ENCODE assay signal across 8 mouse cellular contexts in the genomic region with DNA sequence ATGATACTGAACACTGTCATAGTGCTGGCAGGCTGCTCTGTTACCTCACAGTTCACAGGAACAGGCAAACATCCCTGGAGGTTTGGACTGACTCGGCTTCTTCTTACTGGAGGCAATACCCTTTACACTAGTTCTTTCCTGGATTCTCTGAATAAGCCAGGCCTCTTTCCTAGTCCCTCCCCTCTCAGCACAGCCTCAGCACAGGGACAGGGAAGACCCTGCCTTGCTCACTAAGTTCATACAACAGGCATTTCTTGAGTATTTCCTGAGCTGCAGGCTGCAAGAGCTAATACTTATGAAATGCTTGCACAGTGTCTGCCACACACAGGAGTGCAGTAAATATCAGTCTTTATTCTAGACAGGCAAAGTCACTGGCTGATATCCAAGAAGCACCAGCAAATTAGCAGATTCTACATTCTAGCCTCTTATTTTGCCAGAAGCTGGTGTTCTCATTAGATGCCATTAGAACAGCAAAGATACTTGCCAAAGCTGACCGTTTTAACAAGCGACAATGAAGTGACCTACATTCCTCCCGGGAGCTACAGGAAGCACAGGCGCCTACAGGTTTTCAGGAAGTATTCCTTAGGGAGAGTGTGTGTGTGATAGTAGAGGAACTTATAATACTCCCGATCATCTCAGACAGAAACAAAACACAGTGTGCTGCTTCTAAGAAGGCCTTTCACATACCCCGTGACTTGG.
DNase-seq lines count a peak whose midpoint lies in the region; ATAC-seq lines count a peak whose summit lies in the region.

No protein-coding gene starts in this region.

- peak overlapping the region; percentile 53 for H3K27ac ChIP-seq in lung, embryonic 16.5 days (ENCODE audit: low read length)
- peak overlapping the region; percentile 55 for H3K27ac ChIP-seq in heart, embryonic 12.5 days (ENCODE audit: poor library complexity, severe bottlenecking)
- H3K27ac ChIP-seq in neural tube, embryonic 15.5 days (replicated peaks): peak overlapping the region; percentile 70

- H3K4me3 ChIP-seq in lung, embryonic 16.5 days (ENCODE audit: low read length): no peak overlapping the region
- no peak overlapping the region for H3K4me3 ChIP-seq in heart, embryonic 12.5 days
- no peak overlapping the region for H3K4me3 ChIP-seq in neural tube, embryonic 15.5 days (replicated peaks)

- peak; percentile 80 for ATAC-seq in frontal cortex, adult (ENCODE audit: low TSS enrichment)
- ATAC-seq in lung, embryonic 16.5 days (ENCODE audit: low read depth): peak; percentile 62; the same call in 1 of the 2 replicates
- ATAC-seq in heart, embryonic 12.5 days (ENCODE audit: insufficient number of reproducible peaks, low FRiP score): no peak
- ATAC-seq in neural tube, embryonic 15.5 days (ENCODE audit: low FRiP score): 0 out of 2 replicates have a peak, but pooled peaks have one; percentile 41
- ATAC-seq in megakaryocyte, adult 5-6 weeks (ENCODE audit: poor library complexity, severe bottlenecking): no peak

- H3K4me2 ChIP-seq in lung, embryonic 16.5 days (ENCODE audit: low read depth, low read length): no peak overlapping the region
- H3K4me2 ChIP-seq in heart, embryonic 12.5 days: peak overlapping the region; percentile 7; the same call in 1 of the 2 replicates
- no peak overlapping the region for H3K4me2 ChIP-seq in neural tube, embryonic 15.5 days

- DNase-seq in frontal cortex, postnatal 10 days (ENCODE audit: low spot score in 2 of 2): no peak
- no peak for DNase-seq in lung, postnatal 25 days (ENCODE audit: low spot score)
- no peak for DNase-seq in kidney, postnatal 14 days

- no peak overlapping the region for H3K9ac ChIP-seq in lung, embryonic 16.5 days (ENCODE audit: low read length)
- H3K9ac ChIP-seq in heart, embryonic 12.5 days: peak overlapping the region; percentile 30; the same call in 1 of the 2 replicates
- H3K9ac ChIP-seq in neural tube, embryonic 15.5 days (replicated peaks): no peak overlapping the region

- no peaks in the 10 kb centered on the region for H3K27me3 ChIP-seq in lung, embryonic 16.5 days (ENCODE audit: control insufficient read depth, insufficient read depth, low read depth, low read length)
- H3K27me3 ChIP-seq in heart, embryonic 12.5 days (replicated peaks): no peaks in the 10 kb centered on the region
- H3K27me3 ChIP-seq in neural tube, embryonic 15.5 days (replicated peaks): no peaks in the 10 kb centered on the region

- no peaks in the 10 kb centered on the region for H3K9me3 ChIP-seq in lung, embryonic 16.5 days (ENCODE audit: control insufficient read depth, low read length)
- H3K9me3 ChIP-seq in heart, embryonic 12.5 days (replicated peaks): no peaks in the 10 kb centered on the region
- no peaks in the 10 kb centered on the region for H3K9me3 ChIP-seq in neural tube, embryonic 15.5 days (replicated peaks)

- H3K36me3 ChIP-seq in lung, embryonic 16.5 days (ENCODE audit: control insufficient read depth, insufficient read depth, low read length): no peaks in the 10 kb centered on the region
- H3K36me3 ChIP-seq in heart, embryonic 12.5 days: no peaks in the 10 kb centered on the region
- H3K36me3 ChIP-seq in neural tube, embryonic 15.5 days: no peaks in the 10 kb centered on the region

- peaks cover 10% of the 10 kb centered on the region for H3K4me1 ChIP-seq in lung, embryonic 16.5 days (replicated peaks; ENCODE audit: control insufficient read depth, insufficient read depth, low read length)
- H3K4me1 ChIP-seq in heart, embryonic 12.5 days (replicated peaks): peaks cover 54% of the 10 kb centered on the region
- peaks cover 23% of the 10 kb centered on the region for H3K4me1 ChIP-seq in neural tube, embryonic 15.5 days

- 22% methylated on average over 7 of the region's 7 CpGs for WGBS in lung, embryonic 16.5 days
- 26% methylated on average over 7 of the region's 7 CpGs for WGBS in heart, embryonic 12.5 days
- WGBS in neural tube, embryonic 15.5 days: 47% methylated on average over 7 of the region's 7 CpGs

Comparison
In these comparisons a context has a peak if more than half of its experiments do, and no peak if none do; other contexts are left out.
1. ATAC-seq: peak in frontal cortex, adult (single experiment), lung, embryonic 16.5 days (single experiment) and neural tube, embryonic 15.5 days (single experiment); none in heart, embryonic 12.5 days (single experiment) and megakaryocyte, adult 5-6 weeks (single experiment).
2. Peak in every context shown above with its lines, with median percentiles within 50 percentile points of each other: H3K27ac ChIP-seq.